Mouse (Mus musculus): ENCODE data around the gene Oat.

DNA sequence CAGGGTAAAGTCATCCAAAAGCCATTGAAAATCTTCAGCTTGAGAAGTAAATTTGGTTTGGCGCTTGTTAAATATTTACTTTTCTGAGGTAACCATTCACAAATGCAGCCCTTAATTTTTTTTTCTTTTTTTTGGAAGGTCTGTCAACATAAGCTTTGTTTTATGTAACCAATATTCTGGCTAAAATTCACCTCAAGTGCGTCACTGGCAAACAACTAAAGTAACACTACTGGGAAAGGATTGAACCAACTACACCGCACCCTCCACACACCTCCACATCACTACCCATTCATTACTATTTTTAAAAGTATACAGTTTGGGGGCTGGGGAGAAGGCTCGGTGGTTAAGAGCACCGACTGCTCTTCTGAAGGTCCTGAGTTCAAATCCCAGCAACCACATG lies 1.6 kb downstream of the Oat start:
- TF ChIP-seq CTCF (IDR thresholded peaks at IDR 0.05) (no peak), EP300 (IDR thresholded peaks at IDR 0.05) (no peak; the same call in 1 of the 2 replicates)

All from lung, postnatal 0 days (tissue).